Mouse (Mus musculus) forebrain, embryonic 10.5 days (tissue): ENCODE data around the gene F7. TPM values are rescaled to one million over a fixed set of nuclear protein-coding genes. Genes with fewer than 3 reads are reported as not detected.
"Not testable (repeated sequence)": the region's sequence is repeated elsewhere in the genome, so short reads cannot be mapped to it uniquely, and the experiment has no call there.

Experiments
- DNase-seq: peaks from one replicate; pipeline ENCODE4 v3.0.0-alpha.2; 2017; ENCODE audit warnings: low spot score; ENCODE audit errors: extremely low spot score
- H3K27ac ChIP-seq: fragments of 300-500 bp; sonication (generic); 2 replicates; pipeline ENCODE4 v1.5.1; 2016; ENCODE audit warnings: mild to moderate bottlenecking
- H3K27me3 ChIP-seq: fragments of 300-500 bp; sonication (generic); 2 replicates; pipeline ENCODE4 v1.6.1; 2016; ENCODE audit warnings: mild to moderate bottlenecking; ENCODE audit not compliant: poor library complexity, severe bottlenecking
- H3K36me3 ChIP-seq: fragments of 300-500 bp; sonication (generic); replicated peaks from 2 replicates; pipeline ENCODE4 v1.6.1; 2016; ENCODE audit warnings: mild to moderate bottlenecking, moderate library complexity
- H3K4me1 ChIP-seq: fragments of 300-500 bp; sonication (generic); 2 replicates; pipeline ENCODE4 v1.6.1; 2016
- H3K4me3 ChIP-seq: fragments of 300-500 bp; sonication (generic); 2 replicates; pipeline ENCODE4 v1.5.1; 2016; ENCODE audit warnings: mild to moderate bottlenecking, moderate library complexity
- H3K9me3 ChIP-seq: fragments of 300-500 bp; sonication (generic); 2 replicates; pipeline ENCODE4 v1.6.1; 2016; ENCODE audit warnings: mild to moderate bottlenecking, moderate library complexity
- WGBS: fragments of 180-500 bp; shearing (Covaris S2); methylation state at CpG from one replicate; pipeline ENCODE4 v1.1.7; 2016; 5-methylcytosine and 5-hydroxymethylcytosine counted together
- polyA plus RNA-seq: library from polyadenylated mRNA; unstranded; fragments of >200 nt; fragmentation: Nextera tagmentation; extraction: Ambion mirVana; gene quantifications from 2 replicates; pipeline ENCODE4 v1.2.1, GENCODE M21; 2016

Gene F7
- polyA plus RNA-seq, 1 experiment from 2014 or later = 0.07 TPM

DNA sequence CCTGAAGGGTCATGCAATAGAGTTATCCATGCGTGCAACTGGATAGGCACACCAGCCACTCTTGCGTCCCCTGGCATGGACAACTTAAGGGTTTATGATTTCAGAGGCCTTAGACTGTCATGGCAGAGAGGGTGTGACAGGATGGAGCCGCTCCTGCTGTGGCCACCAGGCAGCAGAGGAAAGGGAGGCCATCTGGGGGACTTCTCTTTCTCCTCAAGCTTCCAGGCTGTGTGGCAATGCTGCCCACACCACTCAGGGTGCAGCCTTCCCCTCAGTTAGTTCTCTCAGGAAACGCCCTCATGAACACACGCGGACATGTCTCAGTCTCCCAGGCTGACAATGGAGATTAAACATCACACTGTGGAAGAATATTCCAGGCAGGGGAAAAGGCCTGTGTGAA lies 13.2 kb downstream of the F7 start:
- H3K27me3 ChIP-seq = no peaks in the 10 kb centered on the region
- peaks cover 25% of the 10 kb centered on the region for H3K4me1 ChIP-seq
- no peaks in the 10 kb centered on the region for H3K9me3 ChIP-seq
- H3K27ac ChIP-seq = no peak overlapping the region
- 92% methylated on average over 6 of the region's 6 CpGs for WGBS
- no peaks in the 10 kb centered on the region for H3K36me3 ChIP-seq
- H3K4me3 ChIP-seq = no peak overlapping the region
- DNase-seq = no peak

DNA sequence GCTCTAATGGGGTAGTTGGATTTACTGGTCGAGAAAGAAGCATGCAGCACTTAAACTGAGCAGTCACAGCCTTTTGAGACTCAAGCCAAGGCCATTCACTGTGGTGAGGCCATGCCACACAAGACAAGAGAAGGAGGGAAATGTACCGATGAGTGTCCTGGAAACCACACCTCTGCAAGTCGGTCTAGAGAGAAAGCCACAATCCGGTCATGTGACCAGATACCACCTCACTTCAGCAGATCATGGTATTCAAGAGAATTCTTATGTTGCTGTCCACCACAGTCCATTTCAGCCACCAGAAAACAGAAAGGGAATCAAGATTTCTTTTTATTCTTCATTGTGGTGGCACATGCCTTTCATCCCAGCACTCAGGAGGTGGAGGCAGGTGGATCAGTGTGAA lies 15.6 kb downstream of the F7 start:
- Histone ChIP-seq H3K4me1 (peaks cover 25% of the 10 kb centered on the region), H3K4me3 (no peak overlapping the region), H3K27ac (no peak overlapping the region), H3K9me3 (no peaks in the 10 kb centered on the region), H3K27me3 (no peaks in the 10 kb centered on the region), H3K36me3 (no peaks in the 10 kb centered on the region)
- no peak for DNase-seq
- 89% methylated on average over 4 of the region's 4 CpGs for WGBS

DNA sequence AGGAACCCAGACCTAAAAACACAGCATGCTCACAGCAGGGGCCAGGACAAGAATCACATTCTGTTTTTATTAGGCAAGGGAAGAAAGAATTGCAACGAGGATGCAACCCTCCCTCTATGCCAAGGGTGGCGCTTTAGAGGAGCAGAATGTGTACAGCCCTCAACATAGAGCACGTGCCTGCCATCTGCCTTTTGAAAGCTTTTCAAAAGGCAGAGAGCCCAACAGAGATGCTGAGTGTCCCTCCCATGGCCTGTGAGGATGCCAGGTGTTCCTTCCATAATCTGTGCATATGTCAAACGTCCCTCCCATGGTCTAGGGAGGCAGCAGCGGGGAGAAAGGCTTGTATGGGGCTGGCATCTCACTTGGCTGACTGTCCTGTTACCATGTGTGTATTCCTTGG lies 21.8 kb downstream of the F7 start:
- Histone ChIP-seq H3K36me3 (no peaks in the 10 kb centered on the region), H3K9me3 (no peaks in the 10 kb centered on the region), H3K4me1 (no peaks in the 10 kb centered on the region), H3K4me3 (no peak overlapping the region), H3K27ac (no peak overlapping the region), H3K27me3 (no peaks in the 10 kb centered on the region)
- WGBS = 66% methylated on average over 5 of the region's 5 CpGs
- DNase-seq = no peak

DNA sequence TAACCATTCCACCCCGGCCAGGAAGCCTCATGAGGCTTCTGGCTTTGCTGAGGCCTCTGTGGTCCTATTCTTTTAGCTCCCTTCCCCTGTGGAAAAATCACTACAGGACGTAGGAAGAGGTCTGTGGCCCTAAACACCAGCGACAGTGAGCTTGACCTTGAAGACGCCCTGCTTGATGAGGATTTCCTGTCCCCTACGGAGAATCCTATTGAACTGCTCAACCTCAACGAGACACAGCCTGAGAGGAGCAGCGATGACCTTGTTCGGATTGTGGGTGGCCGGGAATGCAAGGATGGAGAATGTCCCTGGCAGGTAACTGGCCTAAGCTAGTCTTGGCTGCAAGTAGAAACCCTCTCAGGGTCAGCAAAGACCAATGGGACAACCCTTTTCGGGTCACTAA lies 24.7 kb downstream of the F7 start:
- Histone ChIP-seq H3K4me1 (no peaks in the 10 kb centered on the region), H3K27me3 (no peaks in the 10 kb centered on the region), H3K4me3 (no peak overlapping the region), H3K27ac (no peak overlapping the region), H3K9me3 (no peaks in the 10 kb centered on the region), H3K36me3 (no peaks in the 10 kb centered on the region)
- no peak for DNase-seq
- WGBS = 85% methylated on average over 10 of the region's 10 CpGs

DNA sequence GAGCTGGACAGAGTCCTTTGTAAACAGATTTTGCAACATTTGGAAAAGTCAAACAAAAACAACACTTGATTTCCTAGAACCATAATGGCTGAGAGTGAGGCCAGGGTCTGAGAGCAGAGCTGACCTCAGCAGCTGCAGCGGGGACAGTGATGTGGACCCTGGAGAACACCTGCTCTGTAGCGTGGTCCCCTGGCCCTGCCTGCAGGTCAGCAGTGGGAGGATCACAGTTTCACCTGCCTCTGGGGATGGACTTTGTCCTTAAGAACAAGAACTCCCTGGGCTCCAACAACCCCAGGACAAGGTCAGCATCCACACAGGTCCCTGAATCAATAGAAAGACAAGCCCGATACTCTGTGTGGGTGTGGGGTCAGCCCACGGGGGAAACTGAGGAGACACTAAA lies 31.5 kb downstream of the F7 start:
- H3K4me3 ChIP-seq = no peak overlapping the region
- no peaks in the 10 kb centered on the region for H3K27me3 ChIP-seq
- no peaks in the 10 kb centered on the region for H3K4me1 ChIP-seq
- DNase-seq = no peak
- H3K27ac ChIP-seq = no peak overlapping the region
- no peaks in the 10 kb centered on the region for H3K9me3 ChIP-seq
- 89% methylated on average over 4 of the region's 4 CpGs for WGBS
- H3K36me3 ChIP-seq = no peaks in the 10 kb centered on the region

DNA sequence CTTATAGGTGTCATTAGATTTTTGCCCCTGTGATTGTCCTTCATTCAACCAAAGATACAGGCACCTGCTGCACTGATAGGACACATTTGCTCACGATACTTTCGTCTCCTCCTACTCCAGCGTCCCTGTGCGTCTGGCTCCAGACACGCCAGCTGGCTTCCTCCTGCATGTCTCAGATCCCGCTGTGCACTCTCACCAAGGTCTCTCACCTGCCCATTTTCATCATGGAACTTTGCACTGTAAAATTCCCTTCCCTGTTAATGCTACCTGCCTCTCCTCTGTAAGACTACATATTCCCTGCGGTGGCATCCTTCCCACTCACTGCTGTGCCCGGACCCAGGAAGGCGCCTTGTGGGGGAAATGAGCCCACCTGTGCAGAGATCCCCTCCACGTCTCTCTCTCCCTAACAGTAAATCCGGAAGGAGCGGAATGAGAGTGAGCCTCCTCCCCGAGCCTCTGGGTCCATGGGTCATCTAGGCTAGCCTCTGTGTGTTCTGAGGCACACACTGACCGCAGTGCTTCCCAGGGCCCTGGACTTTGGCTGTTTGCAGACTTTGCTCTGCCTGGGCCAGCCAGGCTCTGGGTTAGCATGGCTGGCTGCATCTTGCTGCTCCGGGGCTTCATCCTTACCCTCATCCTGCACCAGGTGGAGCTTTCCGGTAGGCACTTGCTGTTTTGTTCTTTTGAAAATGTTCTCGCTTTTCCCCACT lies 34.8 kb downstream of the F7 start, which contains the start of gene Proz:
Proz (plus strand) TSS at position 474 of the 710 bp plus-strand sequence.
- DNase-seq = no peak
- no peaks in the 10 kb centered on the region for H3K4me1 ChIP-seq
- H3K27me3 ChIP-seq = no peaks in the 10 kb centered on the region
- H3K9me3 ChIP-seq = no peaks in the 10 kb centered on the region
- 88% methylated on average over 17 of the region's 17 CpGs for WGBS
- no peaks in the 10 kb centered on the region for H3K36me3 ChIP-seq
- no peak within 1 kb of the TSS for H3K27ac ChIP-seq
- no peak within 1 kb of the TSS for H3K4me3 ChIP-seq

DNA sequence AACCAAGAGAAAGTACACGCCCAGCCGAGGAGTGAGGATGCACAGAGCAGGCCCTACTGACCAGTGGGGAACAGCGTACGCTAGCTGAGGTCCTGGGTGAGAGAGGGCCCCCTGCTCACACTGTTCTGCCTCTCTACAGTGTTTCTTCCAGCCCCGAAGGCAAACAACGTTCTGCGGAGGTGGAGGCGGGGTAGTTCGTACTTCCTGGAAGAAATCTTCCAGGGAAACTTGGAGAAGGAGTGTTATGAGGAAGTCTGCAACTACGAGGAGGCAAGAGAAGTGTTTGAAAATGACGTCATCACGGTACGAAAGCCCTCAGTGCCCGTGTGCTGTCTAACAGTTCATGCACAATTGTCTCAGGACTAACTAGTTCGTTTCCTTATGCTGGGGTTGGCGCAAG lies 37.3 kb downstream of the F7 start:
- H3K36me3 ChIP-seq = no peaks in the 10 kb centered on the region

DNA sequence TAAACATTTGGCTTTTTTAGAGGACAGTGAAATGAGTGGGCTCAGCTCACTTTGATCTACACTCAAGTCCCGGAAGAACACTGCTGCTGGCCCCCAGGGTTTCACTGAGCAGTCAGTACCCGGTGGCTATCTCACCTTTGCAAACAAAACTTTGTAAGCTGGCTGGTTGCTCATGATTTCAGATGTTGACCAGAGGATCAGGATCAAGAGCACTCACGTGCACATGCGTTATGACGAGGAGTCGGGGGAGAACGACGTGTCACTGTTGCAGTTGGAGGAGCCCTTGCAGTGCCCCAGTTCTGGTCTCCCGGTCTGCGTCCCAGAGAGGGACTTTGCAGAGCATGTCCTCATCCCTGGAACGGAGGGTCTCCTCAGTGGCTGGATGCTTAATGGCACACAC lies 47.4 kb downstream of the F7 start:
- Histone ChIP-seq H3K27me3 (no peaks in the 10 kb centered on the region), H3K27ac (no peak overlapping the region), H3K4me1 (no peaks in the 10 kb centered on the region), H3K9me3 (no peaks in the 10 kb centered on the region), H3K36me3 (peaks cover 60% of the 10 kb centered on the region), H3K4me3 (no peak overlapping the region)
- no peak for DNase-seq
- 95% methylated on average over 11 of the region's 11 CpGs for WGBS

More for the DNA sequence above, 37.3 kb downstream of the F7 start:
- no peaks in the 10 kb centered on the region for H3K27me3 ChIP-seq
- no peaks in the 10 kb centered on the region for H3K4me1 ChIP-seq
- no peaks in the 10 kb centered on the region for H3K9me3 ChIP-seq
- H3K27ac ChIP-seq = no peak overlapping the region
- WGBS = 85% methylated on average over 16 of the region's 16 CpGs
- DNase-seq = no peak
- H3K4me3 ChIP-seq = no peak overlapping the region

DNA sequence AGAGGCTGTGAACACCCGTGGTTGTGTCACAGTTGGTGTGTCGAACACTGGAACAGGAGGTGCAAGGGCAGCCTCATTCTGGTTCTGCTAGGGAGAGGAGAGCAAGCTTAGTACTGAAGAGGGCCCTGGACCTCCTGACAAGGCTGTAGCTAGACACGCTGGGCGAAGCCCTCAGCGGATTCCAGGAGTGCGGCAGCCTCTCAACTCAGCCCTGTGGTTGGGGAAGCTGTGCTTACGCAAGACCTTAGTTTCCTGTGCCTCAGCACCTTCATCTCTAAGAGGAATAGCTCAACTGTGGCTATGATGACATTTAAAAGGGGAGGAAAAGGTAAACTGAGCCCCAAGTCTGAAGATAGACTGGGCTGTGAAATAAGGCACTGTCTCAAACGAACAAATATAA lies 49.2 kb downstream of the F7 start:
- DNase-seq = no peak
- Histone ChIP-seq H3K9me3 (no peaks in the 10 kb centered on the region), H3K27me3 (no peaks in the 10 kb centered on the region), H3K36me3 (peaks cover 78% of the 10 kb centered on the region), H3K4me1 (no peaks in the 10 kb centered on the region), H3K27ac (no peak overlapping the region), H3K4me3 (no peak overlapping the region)
- 94% methylated on average over 8 of the region's 8 CpGs for WGBS

DNA sequence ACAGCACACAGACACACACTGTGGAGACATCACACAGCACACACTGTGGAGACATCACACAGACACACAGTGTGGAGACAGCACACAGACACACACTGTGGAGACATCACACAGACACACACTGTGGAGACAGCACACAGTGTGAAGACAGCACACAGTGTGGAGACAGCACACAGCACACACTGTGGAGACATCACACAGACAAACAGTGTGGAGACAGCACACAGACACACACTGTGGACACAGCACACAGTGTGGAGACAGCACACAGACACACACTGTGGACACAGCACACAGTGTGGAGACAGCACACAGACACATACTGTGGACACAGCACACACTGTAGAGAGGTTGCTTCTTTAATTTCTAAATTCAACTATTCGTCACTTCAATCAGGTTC lies 49.7 kb downstream of the F7 start:
- not testable (repeated sequence) for H3K4me1 ChIP-seq, H3K27me3 ChIP-seq, DNase-seq, H3K9me3 ChIP-seq, H3K4me3 ChIP-seq, H3K27ac ChIP-seq
- H3K36me3 ChIP-seq = peaks cover 83% of the 10 kb centered on the region
- 88% methylated on average over 1 of the region's 1 CpGs for WGBS

DNA sequence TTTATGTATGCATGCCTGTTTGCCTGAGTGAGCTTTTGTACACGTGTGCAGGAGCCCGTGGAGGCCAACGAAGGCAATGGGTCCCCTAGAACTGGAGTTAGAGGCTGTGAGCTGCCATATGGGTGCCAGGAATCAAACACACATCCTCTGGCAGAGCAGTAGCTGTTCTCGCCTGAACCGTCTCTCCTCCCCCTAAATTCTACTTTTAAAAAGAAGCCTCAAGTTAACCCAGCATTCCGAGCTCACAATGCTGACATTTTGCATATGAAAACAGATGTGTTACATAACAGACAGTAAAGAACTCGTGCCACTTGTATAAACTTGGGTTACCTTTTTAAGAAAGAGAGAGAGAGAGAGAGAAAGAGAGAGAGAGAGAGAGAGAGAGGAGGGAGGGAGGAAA lies 51.7 kb downstream of the F7 start:
- no peaks in the 10 kb centered on the region for H3K9me3 ChIP-seq
- H3K27me3 ChIP-seq = no peaks in the 10 kb centered on the region
- H3K4me3 ChIP-seq = no peak overlapping the region
- H3K4me1 ChIP-seq = no peaks in the 10 kb centered on the region
- 90% methylated on average over 7 of the region's 7 CpGs for WGBS
- DNase-seq = no peak
- H3K27ac ChIP-seq = no peak overlapping the region
- peaks cover 100% of the 10 kb centered on the region for H3K36me3 ChIP-seq
